Mouse (Mus musculus) T-cell, adult 2 months (primary cell): Measurements from ENCODE around the gene Chd2.

Source experiments
- DNase-seq: peaks from one replicate; pipeline ENCODE4 v3.0.0; 2022; ENCODE audit warnings: low spot score

Gene Chd2

DNA sequence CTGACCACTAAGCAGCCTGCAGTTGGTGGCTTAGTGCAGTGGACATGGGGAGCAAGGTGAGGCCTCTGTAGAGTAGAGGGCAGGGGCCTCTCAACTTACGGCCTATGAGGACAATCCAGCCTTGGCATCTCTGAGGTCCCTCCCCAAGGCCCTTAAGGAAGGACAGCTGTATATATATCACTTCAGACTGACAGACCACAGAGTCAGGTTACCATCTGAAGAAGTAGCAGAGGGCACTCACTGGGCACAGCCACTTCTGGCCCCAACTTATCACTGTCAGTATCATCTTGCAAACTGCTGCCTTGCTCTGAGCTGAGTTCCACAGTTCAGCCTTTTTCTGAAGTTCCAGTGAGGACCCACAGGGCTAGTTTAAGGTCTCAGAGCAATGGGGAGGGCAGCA, 139.0 kb downstream of the Chd2 start:
- DNase-seq = no peak

DNA sequence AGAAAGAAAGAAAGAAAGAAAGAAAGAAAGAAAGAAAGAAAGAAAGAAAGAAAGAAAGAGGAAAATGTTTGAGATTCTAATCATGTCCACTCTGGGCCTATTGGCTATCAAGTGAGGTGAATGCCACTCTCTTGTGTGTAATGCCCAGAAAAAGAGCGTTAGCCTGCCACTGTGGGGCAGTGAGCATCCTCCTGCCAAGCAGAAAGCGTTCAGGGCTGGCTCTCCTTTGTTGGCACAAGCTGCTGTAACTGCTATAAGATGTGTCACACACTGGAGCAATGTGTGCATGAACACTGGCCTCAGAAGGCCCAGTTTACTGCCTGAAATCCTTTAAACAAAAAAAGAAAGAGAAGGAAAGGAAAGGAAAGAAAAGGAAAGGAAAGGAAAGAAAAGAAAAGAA, 139.5 kb downstream of the Chd2 start:
- DNase-seq = no peak

DNA sequence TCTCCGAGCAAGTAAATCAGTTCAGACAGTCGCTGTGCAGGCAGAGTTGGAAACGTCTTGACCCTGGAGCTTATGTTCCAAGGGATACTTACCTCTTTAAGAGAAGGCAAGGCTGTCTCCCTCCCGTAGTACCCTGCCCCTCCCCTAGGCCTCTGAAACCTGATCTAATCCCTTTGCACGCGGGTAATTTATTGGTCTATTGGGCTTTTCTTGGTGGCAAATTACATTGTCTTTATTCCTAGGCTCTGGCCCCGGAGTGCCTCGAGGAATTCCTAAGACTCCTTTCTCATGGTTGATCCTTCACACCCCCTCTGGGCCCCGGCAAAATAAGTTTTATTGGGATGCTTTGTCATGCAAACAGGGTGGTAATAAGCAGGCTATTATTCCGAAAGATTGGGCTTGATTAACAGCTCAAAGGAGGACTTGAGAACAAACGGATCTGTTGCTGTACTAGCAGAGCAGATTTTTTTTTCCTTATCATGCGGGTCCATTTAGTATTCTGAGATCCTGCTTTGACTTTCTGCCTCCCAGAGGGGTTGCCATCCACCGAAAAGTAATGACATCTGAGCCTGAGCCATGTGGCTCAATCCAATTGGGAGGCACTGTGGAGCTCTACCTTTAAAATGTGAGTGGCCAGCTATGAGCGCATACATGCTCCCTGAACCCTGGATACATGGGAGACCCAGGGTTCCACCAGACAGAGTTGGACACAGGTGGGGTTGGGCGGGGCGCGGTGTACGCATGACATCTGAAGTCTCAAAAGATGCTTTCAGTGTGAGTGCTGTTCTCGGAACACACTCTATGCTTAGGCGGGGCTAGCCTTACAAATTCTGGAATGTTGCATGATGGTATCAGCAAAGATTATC, 141.3 kb downstream of the Chd2 start:
- DNase-seq = no peak

DNA sequence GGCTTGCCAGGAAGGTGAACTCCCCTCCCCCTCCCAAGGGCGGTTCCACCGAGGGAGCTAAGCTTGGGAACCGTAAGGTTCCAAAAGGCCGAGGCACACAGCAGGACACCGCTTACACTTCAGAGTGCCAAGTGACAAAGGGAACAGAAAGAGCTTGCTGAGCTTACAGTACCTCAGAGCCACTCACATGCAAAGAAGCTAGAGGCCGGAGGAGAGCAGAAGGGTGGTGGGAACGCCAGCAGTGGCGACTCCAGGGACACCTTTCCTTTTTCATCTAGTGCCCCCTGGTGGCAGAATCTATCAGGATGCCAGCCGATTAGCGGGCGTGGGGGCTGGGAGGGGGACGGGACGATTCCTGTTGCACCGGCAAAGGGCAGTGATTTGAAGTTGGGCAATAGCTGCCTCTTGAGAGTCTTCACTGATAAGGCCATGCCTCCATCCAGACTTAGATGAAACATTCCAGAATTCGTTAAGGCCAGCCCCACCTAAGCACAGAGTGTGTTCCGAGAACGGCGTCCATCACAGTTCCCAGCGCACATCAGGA, 142.1 kb downstream of the Chd2 start:
- DNase-seq = no peak

DNA sequence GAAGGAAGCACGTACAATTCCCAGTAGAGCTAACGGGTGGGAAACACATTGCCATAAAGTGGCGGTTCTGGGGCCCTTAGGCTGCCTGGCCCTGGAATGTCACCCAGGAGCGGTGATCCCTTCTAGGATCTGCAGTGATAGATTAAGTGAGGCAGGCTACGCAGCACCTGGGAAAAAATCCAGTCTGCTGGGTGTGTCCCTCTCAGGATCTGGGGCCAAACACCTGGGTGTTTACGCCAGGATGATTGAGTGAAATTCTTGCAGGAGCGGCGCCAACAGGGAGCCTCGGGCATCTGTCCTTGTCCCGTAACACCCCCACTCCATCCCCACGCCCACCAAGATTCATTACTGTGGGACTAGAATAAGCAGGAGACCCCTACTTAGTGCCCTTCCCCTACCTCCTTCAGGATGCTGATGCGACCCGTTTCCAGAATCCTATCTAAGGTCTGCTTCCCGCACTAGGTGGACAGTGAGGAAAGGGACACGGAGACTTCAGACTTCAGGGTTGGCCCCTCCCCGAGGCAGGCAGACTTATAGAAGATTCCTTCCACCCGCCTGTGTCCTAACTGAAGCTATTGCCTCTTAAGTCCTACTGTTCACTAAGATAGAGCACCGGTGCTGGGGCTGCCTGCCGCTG, 142.7 kb downstream of the Chd2 start:
- no peak for DNase-seq

DNA sequence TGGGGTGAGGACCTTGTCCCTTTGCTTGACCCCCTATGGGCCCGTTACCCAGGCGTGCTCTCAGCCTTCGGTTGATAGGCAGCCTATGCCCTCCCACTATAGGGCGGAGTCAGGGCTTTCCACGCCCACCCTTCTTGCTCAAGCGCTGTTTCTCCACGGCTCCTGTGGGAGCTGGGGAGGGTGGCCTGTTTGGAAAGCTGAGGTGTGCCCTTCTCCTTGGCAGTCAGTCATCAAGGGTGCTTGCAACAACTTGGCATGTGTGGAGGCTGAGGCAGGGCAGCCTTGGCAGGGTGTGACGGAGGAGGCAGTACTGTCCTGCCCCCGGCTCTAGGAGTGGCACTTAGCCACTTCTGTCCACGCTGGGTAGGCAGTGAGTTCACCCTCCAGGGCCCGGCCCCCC, 143.3 kb downstream of the Chd2 start:
- no peak for DNase-seq

DNA sequence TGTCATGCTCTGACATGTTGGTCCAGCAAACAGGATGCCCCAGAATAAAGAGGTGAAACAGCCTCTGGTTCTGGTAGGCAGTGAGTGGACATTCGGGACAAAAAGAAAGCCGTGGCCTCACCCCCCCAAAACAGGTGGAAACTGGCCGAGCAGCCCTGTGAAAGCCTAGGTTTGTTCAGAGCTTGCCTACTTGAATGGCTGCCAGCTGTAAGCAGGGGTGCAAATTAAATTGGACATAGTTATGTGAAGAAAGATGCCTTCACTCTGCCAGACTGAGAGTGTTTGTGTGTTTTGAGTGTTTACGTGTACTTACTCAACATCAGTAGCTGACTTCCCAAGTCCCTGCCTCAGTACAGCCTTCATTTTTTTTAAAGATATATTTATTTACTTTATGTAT, 147.6 kb downstream of the Chd2 start:
- DNase-seq = no peak

DNA sequence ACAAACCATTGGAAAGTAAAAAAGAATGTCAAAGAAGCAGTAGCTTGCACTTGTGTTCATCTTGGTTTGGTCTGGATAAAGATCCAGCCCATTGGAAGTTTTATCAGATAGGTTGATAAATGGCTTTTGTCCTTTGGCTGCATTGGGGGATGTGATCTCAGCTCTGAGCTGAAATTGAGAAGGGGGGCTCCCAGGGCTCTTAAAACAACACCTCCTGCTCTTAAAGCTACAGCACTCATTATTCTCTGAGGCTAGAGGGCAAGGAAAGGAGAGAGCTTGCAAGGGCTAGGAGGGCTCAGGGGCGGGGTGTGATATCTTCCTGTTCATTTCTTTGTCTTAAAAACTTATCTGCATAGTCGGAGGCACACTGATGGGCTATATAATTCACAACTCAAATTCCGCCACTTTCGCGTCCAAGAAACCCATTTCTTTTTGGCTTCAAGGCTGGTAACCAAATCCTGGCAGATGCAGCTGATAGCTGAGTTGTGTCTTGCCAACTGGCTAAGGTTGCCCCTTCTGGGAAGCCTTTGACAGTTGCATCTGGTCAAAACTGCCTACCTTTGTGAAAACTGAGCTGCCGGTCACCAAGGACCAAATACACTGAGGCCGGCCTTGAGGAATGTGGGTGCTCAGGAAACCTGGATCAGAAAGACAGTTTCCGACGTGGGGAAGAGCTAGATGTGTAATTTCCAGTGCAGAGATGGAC, 148.2 kb downstream of the Chd2 start:
- DNase-seq = no peak

DNA sequence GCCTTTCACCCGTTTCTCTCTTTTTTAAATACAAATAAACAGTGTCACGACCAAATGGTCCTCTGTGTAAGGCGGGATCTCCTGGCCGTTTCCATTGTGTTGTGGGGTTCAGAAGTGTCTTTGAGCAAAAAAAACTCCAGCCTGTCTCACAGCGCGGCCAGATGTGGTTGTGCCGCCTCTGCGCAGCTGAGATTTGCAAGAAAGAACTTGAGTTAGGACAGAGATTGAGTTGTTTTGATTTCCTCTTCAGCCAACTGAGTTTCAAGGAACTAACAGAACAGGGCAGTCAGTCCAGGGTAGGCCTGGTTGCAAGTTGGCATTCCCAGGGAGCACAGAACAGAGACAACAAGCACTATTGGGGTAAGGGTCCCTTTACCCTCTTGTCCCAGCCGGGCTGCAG, 149.3 kb downstream of the Chd2 start:
- no peak for DNase-seq

DNA sequence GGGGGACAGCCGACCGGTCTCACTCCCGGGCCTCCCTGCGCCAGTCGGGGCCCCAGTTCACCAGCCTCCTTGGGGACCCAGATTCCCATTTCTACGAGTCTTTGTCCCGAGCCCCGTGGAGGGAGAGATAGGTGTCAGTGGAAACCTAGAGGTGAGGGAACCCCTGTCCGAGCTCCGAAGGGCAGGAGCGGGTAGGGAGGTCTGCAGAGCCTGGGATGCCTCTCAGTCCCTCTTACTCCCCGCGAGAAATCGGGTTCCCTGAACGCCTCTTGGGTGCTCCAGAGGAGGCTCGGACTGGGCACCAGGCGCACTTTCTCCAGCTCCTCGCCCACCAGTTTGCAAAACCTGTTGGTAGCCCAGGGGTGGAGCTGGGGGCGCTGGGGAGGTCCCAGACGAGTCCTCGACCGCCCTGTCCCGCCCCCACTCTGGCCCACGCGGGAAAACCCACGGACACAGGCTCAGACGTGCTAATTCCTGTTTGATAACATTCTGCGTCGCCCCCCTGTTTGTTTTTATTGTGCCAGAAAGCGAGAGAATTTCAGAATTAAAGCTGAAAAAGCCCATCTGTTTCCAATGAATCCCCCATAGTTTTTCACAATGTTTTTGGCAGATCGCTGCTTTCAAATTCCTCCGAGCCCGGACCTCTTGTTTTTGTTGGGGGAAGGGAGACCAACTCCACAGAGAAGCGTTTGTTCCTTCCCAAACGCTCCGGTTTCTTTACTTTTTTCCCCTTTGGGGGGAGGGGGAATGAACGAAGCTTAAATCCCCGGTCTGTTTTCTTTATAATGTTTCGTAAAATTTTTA, 149.9 kb downstream of the Chd2 start:
- DNase-seq = no peak

DNA sequence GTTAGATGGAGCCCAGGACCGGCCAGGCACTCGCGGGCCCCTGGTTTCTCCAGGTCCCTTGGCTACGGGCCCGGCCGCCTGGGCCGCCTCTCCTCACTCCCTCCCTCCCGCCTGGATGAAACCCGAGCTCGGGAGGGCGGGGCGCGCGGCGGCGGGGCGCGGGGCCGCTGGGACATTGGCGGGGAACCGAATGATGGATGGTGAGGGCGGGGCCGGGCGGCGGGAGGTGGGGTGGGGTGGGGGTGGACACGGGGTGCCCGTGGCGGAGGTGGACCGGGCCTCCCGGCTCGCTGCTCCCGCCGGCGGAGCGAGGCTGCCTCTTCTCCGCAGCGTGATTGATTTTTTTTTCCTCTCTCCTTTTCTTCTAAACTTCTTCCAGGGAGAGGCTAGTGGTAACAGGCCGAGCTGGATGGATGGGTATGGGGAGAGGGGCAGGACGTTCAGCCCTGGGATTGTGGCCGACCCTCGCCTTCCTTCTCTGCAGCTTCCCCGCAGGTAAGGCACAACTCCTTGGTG, 150.6 kb downstream of the Chd2 start:
- no peak for DNase-seq

DNA sequence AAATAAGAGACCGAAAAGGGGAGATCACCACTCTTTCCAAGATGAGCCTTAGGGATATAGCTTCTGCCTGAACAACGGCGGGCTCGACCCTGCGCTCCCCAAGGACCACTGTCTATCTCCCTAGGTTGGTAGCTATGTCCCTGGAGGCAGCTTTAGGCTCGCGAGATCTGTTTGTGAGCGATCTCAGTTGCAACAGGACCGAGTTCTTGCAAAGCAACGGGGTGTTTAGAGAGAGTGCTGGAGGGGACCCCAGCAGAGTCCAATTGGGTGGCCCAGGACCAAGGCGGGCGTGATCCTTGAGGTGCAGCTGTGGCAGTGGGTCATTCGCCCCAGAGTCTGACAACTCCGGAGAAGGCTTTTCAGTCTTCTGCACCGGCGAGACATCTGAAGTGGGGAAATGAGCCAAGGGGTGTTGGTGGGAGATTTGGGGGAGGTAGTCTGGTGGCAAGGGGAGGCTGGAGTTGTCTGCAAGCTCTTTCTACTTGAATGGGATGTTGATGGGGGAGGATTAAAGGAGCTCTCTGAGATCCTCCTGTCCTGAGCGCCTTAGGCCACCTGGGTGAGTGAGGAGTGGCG, 151.1 kb downstream of the Chd2 start:
- no peak for DNase-seq

DNA sequence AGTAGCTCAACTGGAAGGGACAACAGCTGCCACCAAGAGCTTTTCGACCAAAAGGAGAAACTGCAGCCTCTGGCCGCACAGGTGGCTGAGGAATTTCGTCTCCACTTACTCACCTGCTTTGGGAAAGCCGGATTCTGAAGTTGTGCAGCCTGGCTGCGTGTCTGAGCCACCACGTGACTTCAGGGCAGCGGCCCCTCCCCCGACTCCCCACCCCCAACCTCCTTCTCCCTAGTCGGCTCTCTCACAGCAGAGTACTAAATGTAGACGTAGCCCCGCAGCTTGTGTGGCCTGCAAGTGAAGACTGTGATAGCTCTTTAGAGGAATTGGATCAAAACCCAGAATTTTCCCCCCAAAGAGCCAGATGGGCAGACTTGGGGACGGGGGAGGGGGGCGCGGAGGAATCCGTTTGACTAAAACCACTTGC, 151.7 kb downstream of the Chd2 start:
- no peak for DNase-seq

DNA sequence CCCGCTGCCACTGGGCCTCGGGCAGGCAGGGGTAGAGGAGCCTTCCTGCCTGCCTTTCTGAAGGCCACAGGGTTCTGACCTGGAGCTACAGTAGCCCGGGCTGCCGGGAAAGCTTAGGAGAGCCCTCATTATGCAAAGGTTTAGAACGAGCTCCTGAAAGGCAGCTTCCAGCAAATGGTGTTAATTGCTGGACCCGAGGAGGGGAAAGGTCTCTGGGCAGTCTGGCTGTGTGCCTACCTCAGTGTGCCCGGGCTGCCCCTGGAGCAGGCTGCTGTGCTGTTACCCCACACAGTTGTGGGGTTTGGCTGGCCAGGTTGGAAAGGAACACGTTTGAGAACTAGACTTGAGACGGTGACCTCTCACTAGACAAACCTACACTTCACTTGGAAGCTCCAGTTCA, 152.2 kb downstream of the Chd2 start:
- no peak for DNase-seq

DNA sequence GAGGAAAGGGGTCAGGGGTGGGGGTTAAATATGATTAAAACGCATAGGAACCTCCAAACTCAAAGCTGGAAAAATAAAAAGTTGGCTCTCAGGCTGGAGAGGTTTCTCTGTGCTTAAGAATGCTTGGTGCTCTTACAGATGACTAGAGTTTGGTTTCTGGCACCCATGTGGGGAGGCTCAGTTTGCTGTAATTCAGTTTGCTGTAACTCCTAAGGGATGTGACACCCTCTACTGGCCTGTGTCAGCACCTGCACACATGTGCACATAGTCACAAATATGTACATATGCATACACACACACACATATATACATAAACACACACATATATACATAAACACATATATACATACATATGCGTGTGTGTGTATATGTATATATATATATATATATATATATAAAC, 152.8 kb downstream of the Chd2 start:
- DNase-seq = no peak

DNA sequence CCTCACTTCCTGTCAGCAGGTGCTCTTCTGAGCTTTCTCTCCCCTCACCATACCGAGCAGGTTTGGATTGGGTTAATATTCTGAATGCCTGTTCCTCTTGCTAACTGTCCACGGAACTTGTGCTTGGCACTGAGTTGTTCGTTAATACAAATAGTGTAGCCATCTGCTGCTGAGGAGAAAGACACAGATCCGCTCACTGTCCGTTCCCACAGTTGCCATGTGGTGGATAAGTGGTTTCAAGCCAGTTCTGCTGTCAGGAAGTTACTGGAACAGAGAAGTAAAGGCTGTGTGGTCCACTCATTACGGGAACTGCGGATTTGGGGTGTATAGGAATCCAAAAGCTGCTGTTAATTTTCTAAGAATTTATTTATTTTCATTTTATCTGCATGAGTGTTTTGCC, 158.8 kb downstream of the Chd2 start:
- no peak for DNase-seq

DNA sequence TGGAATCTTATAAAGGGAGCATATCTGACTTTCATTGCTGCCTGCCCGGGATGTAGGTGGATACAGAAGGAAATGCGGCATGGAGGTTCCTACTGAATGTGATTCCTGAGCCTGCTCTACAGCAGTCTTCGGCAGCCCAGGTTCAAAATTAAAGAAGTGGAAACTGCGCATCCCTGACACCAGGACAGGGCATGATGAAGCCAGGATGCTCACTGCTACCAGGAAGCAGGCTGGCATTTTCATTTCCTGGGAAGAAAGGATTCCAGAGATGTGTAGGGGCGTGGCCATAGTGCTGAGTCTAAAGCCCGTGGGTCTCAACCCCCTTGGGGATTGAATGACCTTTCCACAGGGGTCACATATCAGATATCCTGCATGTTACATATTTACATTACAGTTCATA, 163.6 kb downstream of the Chd2 start:
- DNase-seq = no peak

DNA sequence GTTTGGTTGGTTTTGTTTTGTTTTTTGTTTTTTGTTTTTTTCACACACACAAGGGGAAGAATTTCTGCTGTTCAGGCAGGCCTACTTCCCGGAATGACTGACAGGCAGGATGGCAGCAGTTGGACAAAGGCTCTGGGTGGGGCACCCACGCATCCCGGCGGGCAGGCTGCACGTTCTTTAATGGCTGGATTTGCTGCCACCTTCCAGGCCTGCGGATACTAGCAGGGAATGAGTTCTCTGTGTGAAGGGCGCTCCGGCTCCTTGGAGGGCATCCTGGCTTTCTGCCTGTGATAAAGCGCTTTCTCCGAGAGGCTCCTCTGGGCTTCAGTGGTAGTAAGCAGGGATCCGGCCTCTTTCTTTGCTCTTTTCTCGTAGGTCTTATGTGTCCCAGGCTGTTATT, 164.3 kb downstream of the Chd2 start:
- DNase-seq = no peak
